Mouse (Mus musculus) embryonic facial prominence, embryonic 10.5 days (tissue): ENCODE results near the gene Plekha8. TPM values are rescaled to one million over a fixed set of nuclear protein-coding genes. Genes with fewer than 3 reads are reported as not detected.

Source experiments
- DNase-seq: peaks from one replicate; pipeline ENCODE4 v3.0.0-alpha.2; 2017; ENCODE audit warnings: low spot score
- H3K27ac ChIP-seq: fragments of 300-500 bp; sonication (generic); replicated peaks from 2 replicates; pipeline ENCODE4 v1.5.1; 2016; ENCODE audit warnings: mild to moderate bottlenecking
- H3K27me3 ChIP-seq: fragments of 300-500 bp; sonication (generic); replicated peaks from 2 replicates; pipeline ENCODE4 v1.6.1; 2016; ENCODE audit warnings: low read depth, mild to moderate bottlenecking; ENCODE audit not compliant: poor library complexity, severe bottlenecking
- H3K36me3 ChIP-seq: fragments of 300-500 bp; sonication (generic); replicated peaks from 2 replicates; pipeline ENCODE4 v1.6.1; 2016; ENCODE audit warnings: mild to moderate bottlenecking, moderate library complexity
- H3K4me1 ChIP-seq: fragments of 300-500 bp; sonication (generic); 2 replicates; pipeline ENCODE4 v1.6.1; 2016
- H3K4me3 ChIP-seq: fragments of 300-500 bp; sonication (generic); 2 replicates; pipeline ENCODE4 v1.5.1; 2016; ENCODE audit warnings: mild to moderate bottlenecking, moderate library complexity
- H3K9me3 ChIP-seq: fragments of 300-500 bp; sonication (generic); 2 replicates; pipeline ENCODE4 v1.6.1; 2016; ENCODE audit warnings: mild to moderate bottlenecking
- WGBS: fragments of 180-500 bp; shearing (Covaris S2); methylation state at CpG from one replicate; pipeline ENCODE4 v1.1.7; 2016; 5-methylcytosine and 5-hydroxymethylcytosine counted together
- polyA plus RNA-seq: library from polyadenylated mRNA; unstranded; fragments of >200 nt; fragmentation: Nextera tagmentation; extraction: Ambion mirVana; gene quantifications from 2 replicates; pipeline ENCODE4 v1.2.1, GENCODE M21; 2016

Gene Plekha8
- polyA plus RNA-seq = 17.6 and 18.2 TPM in 2 replicates

DNA sequence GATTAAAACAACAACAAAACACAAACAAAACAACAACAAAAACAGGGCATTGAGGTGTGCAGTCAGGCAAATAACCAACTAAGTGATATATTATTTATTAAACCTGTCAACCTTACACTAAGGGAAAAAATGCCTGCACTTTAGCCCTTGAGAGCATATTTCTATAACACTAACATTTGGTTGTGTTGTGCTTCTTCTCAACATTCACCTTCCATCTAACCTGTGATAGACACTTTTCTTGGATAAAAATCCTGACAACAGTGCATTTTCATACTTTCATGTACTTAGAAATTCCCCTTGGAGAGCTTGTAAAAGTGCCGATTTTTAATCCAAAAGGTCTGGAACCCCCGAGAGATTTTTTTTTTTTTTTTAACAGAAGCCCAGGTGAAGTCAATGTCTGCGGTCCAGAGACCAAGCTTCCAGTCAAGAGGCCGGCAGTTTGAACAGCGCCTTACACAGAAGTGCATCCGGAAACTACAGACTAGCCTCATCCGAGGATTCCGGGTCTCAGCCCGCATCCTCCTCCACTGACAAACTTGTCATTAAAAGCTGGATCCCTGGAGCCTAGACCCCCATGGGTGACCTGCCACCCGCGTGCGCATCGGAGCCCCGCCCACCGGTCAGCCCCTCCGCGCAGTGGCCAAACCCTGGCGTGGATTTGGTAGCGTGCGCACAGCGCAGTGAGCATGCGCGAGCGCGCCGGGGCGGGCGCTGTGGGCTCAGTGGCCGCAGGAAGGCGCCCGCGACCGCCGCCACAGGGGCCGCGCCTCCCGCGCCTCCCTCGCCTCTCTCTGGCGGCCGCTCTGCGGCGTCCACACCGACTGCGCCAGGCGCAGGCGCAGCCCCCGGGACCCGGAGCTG, at the start of gene Plekha8:
Gene Plekha8 (plus strand): TSS at position 643 of the 861 bp plus-strand sequence.
- H3K27ac ChIP-seq = peak within 1 kb of the TSS; percentile 89
- no peaks in the 10 kb centered on the region for H3K27me3 ChIP-seq
- peak within 1 kb of the TSS; percentile 90 for H3K4me3 ChIP-seq
- peaks cover 36% of the 10 kb centered on the region for H3K4me1 ChIP-seq
- under 1% methylated on average over 49 of the region's 49 CpGs for WGBS
- no peaks in the 10 kb centered on the region for H3K36me3 ChIP-seq
- peak; percentile 95 for DNase-seq
- no peaks in the 10 kb centered on the region for H3K9me3 ChIP-seq

DNA sequence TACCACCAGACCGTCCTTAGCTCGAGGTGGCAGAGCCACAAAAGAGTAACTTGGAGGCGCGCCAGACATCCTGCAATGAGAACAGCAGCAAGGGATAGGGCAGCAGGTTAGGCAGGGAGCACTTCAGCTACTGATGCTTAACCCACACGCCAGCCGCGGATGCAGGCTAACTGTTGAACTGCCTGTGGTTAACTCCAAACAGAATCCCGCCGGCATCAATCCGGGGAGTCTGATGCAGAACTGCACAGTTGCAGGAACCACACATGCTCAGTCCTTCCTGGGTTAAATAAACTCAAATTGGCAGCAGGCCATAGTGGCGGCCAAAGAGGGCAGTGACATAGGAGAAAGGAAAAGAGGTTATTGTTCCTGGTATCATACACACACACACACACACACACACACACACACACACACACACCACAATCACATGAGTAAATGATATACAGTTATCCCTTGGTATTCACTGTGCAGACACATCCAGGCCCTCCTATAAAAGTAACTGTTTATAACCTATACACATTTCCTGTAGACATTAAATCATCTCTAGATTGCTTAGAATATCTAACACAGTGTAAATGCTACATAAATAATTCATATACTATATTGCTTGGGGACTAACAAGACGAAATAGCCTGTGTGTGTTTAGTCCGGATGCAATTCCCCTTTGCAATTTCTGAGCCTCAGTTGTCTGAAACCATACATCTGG, 46.4 kb upstream of the Plekha8 start:
- 85% methylated on average over 13 of the region's 13 CpGs for WGBS

DNA sequence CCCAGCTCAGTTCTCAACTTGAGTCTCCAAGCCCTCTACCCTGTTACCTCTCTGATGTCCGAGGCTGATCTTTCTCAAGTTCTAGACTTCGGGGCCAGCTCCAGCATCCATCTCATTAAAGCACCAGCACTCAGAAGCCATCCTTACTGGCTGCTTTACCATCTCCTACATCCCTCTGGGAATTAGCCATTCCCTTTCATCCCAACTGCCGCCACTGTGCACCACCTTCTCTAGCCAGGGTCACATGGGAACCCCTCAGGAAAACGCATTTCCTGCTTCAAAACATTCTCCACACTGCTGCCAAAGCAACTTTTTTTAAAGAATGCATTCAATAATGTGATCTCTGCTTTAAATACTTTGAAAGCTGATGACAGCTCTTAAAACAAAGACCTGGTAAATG, 45.6 kb upstream of the Plekha8 start:
- no peaks in the 10 kb centered on the region for H3K36me3 ChIP-seq
- DNase-seq = no peak
- no peak overlapping the region; the same call in 1 of the 2 replicates for H3K27ac ChIP-seq
- 66% methylated on average over 4 of the region's 4 CpGs for WGBS
- no peak overlapping the region for H3K4me3 ChIP-seq
- H3K4me1 ChIP-seq = peaks cover 19% of the 10 kb centered on the region
- no peaks in the 10 kb centered on the region for H3K27me3 ChIP-seq
- H3K9me3 ChIP-seq = no peaks in the 10 kb centered on the region

More for the DNA sequence above, 46.4 kb upstream of the Plekha8 start:
- no peak for DNase-seq
- Histone ChIP-seq H3K27ac (no peak overlapping the region), H3K27me3 (no peaks in the 10 kb centered on the region), H3K4me3 (no peak overlapping the region), H3K9me3 (peaks cover 2% of the 10 kb centered on the region; the same call in 1 of the 2 replicates), H3K36me3 (peaks cover 4% of the 10 kb centered on the region), H3K4me1 (peaks cover 13% of the 10 kb centered on the region)

DNA sequence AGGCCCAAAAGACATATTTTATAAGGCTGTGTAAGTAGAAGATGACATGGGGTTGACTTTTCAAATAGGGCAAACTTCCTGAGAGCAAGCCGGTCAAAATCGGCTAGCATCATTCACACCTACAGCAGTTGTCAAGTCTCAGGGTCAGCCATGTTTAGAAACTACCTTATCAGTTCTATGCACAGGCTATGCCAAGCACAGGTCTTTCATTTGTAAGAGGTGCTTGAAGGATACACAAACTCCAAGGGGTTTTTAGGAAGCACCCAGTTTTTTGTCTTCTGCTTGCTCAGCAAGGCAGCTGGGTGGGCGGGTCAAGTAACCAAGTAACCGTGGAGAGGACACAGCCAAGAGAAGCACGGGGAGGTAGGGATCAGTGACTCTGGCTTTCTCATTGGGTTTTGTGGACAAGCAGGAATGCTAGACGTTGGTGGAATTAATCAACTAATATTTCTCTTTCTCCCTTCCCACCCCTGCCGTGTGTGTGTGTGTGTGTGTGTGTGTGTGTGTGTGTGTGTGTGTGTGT, 44.0 kb upstream of the Plekha8 start:
- Histone ChIP-seq H3K4me3 (no peak overlapping the region), H3K27ac (no peak overlapping the region), H3K36me3 (no peaks in the 10 kb centered on the region), H3K4me1 (peaks cover 25% of the 10 kb centered on the region), H3K27me3 (no peaks in the 10 kb centered on the region), H3K9me3 (no peaks in the 10 kb centered on the region)
- DNase-seq = no peak
- WGBS = 68% methylated on average over 7 of the region's 7 CpGs

DNA sequence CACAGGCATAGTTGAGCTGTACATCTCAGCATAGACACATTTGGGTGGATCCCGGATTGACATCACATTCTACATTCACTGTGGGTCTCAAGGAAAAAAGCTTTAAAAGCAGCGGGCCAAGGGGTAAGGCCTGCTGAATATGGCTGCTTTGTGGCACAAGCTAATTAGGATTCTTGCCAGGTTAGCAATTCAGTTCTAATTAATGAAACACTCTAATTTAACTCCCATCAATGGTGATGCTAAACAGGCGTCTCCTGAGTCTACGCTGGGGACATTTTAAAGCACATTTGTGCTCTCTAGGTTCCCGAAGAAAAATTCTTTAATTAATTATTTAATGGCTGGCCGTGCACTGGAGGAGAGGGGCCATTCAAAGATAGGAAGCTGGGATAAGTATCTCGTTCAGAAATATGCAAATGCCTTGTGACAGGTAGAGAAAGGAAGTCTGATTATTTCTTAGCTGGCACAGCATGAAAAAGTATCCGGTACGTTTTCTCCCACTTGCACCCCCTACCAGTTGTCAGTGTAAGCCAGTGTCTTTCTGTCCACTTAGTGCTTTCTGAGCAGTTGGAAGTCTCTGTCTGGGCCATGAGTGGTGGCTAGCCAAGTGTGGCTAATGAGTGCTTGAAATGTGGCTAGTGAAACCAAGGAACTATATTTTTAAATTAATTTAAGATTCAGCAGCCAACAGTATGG, 42.0 kb upstream of the Plekha8 start:
- H3K36me3 ChIP-seq = no peaks in the 10 kb centered on the region
- no peak overlapping the region for H3K4me3 ChIP-seq
- no peaks in the 10 kb centered on the region for H3K9me3 ChIP-seq
- no peaks in the 10 kb centered on the region for H3K27me3 ChIP-seq
- H3K4me1 ChIP-seq = peaks cover 25% of the 10 kb centered on the region
- no peak overlapping the region for H3K27ac ChIP-seq
- no peak for DNase-seq
- WGBS = 62% methylated on average over 9 of the region's 9 CpGs

DNA sequence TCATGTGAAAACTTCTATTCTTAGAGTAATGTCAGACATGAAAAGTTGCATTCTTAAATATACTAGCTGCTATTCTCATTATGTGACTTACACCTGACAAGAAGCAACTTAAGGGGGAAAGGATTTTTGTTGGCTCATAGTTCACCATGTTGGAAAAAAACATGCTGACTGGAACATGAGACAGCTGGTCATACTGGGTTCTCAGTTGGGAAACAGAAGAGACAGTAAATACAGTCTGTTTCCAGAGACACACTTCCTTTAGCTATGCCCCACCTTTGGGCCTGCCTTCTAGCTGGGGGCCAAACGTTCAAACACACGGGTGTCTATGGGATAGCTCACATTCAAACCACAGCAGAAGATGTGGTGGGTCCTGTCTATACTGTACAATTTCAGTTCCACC, 41.3 kb upstream of the Plekha8 start:
- H3K4me1 ChIP-seq = peaks cover 25% of the 10 kb centered on the region
- no peak for DNase-seq
- H3K27ac ChIP-seq = peak overlapping the region; percentile 68

DNA sequence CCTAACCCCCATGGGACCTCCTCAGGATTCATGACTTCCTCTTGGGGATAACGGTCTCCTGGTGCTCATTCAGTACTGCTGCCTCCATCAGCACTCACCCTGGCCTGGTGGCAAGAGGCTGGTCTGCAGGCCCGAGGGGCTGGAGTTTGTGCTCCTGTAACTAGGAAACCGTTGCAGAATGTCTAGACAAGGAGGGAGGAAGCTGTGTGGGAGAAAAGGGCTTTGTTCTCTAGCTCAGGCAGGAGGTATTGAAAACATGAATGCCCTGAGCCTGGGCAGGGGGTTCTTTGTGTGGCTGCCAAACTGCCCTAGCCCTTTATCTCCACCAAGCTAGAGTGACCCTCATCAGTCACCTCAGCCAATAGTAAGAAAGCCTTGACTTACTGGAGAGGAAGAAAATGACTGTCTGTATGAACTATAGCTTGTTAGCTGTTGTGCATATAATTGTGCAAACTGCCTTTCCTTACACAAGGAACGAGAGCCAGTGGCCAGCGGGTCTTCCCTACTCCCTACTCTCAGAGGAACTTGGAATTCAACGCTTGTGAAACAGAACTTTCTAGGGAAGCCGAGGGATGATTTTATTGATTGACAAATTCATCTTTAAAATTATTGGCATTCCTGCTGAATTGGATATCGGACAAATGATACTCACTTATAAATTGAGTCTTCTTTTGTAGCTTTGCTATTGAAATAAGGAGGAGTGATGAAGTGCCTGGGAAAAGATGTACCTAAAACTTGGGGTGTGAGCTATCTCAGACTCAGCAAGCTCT, 40.4 kb upstream of the Plekha8 start:
- no peak overlapping the region for H3K4me3 ChIP-seq
- DNase-seq = peak; percentile 69
- H3K27me3 ChIP-seq = no peaks in the 10 kb centered on the region
- H3K27ac ChIP-seq = peak overlapping the region; percentile 68
- peaks cover 21% of the 10 kb centered on the region for H3K4me1 ChIP-seq
- no peaks in the 10 kb centered on the region for H3K36me3 ChIP-seq
- no peaks in the 10 kb centered on the region for H3K9me3 ChIP-seq
- WGBS = 36% methylated on average over 8 of the region's 8 CpGs

More for the DNA sequence above, 41.3 kb upstream of the Plekha8 start:
- H3K4me3 ChIP-seq = no peak overlapping the region
- H3K36me3 ChIP-seq = no peaks in the 10 kb centered on the region
- WGBS = 75% methylated on average over 2 of the region's 2 CpGs
- H3K9me3 ChIP-seq = no peaks in the 10 kb centered on the region
- no peaks in the 10 kb centered on the region for H3K27me3 ChIP-seq

DNA sequence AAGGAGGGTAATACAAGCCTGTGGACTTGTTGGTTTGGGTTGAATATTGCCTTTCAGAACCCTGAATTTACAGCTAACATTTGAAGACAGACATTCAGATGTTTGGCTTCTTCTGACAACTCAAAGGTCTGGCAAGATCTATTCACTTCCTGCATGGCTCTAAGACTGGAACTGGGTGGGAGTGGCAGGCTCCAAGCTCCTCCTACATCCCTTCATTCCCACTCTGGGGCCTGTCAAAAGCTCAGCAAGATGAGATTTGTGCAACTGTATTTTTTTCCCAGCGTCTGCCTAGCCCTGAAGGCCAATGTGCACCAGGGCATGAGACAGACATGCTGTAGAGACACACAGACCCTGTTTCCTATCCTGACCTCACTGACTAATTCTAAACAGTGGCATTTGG, 39.1 kb upstream of the Plekha8 start:
- 72% methylated on average over 1 of the region's 1 CpGs for WGBS

DNA sequence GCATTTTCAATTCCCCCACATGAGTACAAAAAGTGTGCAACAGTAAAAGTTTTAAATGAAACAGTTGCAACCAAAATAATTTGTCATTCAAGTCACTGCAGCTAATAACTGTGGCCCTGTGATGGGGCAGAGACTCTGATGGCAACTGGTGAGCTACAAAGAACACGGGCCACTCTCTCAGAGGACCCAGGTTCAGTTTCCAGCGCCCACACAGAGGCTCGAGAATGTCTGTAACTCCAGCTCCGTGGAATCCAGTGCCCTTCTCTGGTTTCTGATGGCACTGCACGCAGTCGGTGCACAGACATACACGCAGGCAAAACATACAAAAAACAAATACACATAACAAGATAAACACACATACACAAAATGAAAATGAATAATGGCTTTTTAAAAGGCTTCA, 37.2 kb upstream of the Plekha8 start:
- WGBS = 90% methylated on average over 7 of the region's 7 CpGs
- Histone ChIP-seq H3K27me3 (0 out of 2 replicates have a peak, but pooled peaks cover 6% of the 10 kb centered on the region), H3K36me3 (no peaks in the 10 kb centered on the region), H3K9me3 (no peaks in the 10 kb centered on the region), H3K4me3 (no peak overlapping the region), H3K27ac (no peak overlapping the region), H3K4me1 (peaks cover 24% of the 10 kb centered on the region)
- no peak for DNase-seq

More for the DNA sequence above, 39.1 kb upstream of the Plekha8 start:
- no peak for DNase-seq
- Histone ChIP-seq H3K4me3 (no peak overlapping the region), H3K4me1 (peaks cover 24% of the 10 kb centered on the region), H3K9me3 (no peaks in the 10 kb centered on the region), H3K36me3 (no peaks in the 10 kb centered on the region), H3K27ac (peak overlapping the region; percentile 68; the same call in 1 of the 2 replicates), H3K27me3 (0 out of 2 replicates have a peak, but pooled peaks cover 6% of the 10 kb centered on the region)

DNA sequence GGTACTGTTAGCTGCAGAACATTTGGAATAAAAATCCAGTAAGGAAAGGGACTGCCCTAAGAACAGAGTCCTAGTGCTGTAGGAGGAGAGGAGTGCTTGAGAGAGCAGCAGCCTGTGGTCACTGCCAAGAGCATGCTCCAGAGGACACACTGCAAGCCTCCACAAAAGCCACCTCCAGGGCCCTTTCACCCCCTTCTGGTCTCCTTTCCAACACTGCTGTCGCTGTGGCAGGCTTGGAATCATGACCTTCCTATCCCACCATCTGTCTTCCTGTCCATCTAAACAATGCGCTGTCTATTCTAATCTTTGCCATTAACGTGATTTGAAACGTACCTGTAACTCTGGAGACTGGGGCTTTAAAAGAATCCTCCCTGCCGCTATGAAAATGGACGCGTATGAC, 36.4 kb upstream of the Plekha8 start:
- Histone ChIP-seq H3K4me1 (peaks cover 24% of the 10 kb centered on the region), H3K4me3 (no peak overlapping the region), H3K27ac (no peak overlapping the region), H3K36me3 (no peaks in the 10 kb centered on the region), H3K9me3 (no peaks in the 10 kb centered on the region), H3K27me3 (0 out of 2 replicates have a peak, but pooled peaks cover 6% of the 10 kb centered on the region)
- 75% methylated on average over 7 of the region's 7 CpGs for WGBS
- no peak for DNase-seq

DNA sequence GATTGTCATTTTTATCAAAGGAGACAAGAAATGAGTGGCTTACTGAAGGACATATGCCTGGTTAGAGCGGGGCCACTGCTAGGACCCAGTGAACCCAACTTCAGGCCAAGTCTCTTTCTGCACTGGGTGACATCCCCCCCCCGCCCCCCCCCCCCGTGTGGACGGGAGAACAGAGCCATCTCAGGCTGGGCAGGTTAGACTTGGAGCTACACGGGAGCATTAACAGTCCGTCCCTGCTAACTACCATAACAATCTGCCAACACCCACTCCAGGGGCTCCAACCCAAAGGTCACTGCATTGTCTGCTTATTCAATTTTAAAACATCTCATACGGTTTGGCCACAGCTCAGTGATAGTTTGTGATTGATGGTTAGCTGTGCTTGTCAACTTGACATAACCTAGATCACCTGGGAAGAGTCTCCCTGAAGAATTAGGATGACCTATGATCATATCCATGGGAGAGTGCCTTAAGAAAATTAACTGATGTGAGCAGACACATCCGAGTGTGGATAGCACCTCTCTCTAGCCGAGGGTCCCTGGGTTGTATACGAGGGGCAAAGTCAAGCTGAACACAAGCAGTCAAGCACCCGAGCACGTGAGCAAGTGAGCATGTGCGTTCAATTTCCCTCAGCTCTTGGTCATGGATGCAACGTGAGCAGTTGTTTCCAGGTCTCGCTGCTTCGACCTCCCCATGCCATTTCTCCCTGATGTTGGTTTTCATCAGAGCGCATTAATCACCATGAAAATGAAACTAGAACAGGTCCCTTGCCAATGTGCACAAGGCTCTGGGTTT, 32.7 kb upstream of the Plekha8 start:
- Histone ChIP-seq H3K36me3 (no peaks in the 10 kb centered on the region), H3K27ac (no peak overlapping the region), H3K4me1 (peaks cover 33% of the 10 kb centered on the region), H3K9me3 (no peaks in the 10 kb centered on the region), H3K4me3 (no peak overlapping the region), H3K27me3 (peaks cover 37% of the 10 kb centered on the region)
- WGBS = 80% methylated on average over 17 of the region's 17 CpGs
- no peak for DNase-seq
